Mouse (Mus musculus): ENCODE measurements around the gene Galnt7.

The Galnt7 gene

GRCm38 (mm10) chr8:57652456-57653055 is at the start of gene Galnt7:
Gene Galnt7, minus strand, starts transcription at chr8:57653032.
- CTCF ChIA-PET: interaction anchor here (1.1 kb wide), 1 partner anchor 78 kb away, joined by 3 read pairs; no protein-coding TSS in a partner anchor

DNA sequence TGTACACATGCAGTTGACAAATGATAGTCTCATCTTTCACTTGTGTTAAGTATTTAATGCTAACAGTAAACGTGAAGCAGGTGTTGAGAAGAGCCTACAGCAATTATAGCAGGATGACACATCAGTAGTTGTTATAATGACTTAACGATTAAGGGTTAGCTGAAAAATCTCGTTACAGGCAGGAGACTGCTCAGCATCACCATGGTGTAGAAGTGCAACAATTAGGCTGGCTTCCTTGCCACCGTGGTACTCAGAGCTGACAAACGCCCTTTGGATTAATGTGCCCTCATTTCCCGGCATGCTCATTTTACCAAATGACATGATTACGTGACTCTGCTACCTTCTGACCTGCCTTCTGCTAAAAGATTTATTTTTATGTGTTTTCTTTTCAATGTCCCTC is 35.8 kb upstream of the Galnt7 start:
- CTCF ChIA-PET: no interaction called here

DNA sequence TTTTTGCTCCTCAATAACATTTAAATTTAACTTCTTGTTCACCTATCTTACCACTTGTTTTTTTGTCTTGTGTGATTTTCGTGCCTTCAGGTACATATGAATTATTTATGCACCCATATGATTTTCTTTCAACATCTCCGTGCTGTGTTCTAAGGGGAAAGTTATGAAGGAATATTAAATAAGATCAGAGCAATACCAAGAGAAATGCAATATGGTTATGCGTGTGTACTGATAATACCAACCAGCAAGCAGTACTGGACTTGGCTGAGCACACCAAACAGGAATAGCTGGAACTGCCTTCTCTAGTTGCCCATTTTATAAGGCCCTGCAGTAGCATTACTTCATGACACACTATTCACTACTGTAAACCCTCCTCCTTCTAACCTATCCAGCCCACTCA is 33.0 kb upstream of the Galnt7 start:
- CTCF ChIA-PET: no interaction called here

- CTCF ChIA-PET: no interaction called here
These were observed 27.2 kb upstream of the Galnt7 start for GRCm38 (mm10) chr8:57680044-57680443.

DNA sequence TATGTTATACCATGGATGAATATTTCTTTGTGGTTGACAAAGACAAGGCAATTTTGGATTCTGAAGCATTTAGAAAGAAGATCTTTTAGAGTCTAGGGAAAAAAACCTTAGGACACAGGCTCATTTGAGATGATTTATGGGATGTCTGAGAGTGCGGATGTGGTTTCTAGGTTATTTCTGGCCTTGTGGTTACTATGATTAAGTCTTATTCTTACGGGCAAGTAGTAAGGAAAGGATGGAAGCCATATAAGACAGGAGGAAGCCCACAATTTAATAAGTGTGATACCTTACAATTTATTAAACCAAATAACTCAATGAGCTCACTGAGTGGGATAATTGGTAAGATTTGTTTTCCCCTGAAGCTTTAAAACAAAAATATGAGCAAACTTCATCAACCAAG is 11.3 kb upstream of the Galnt7 start:
- CTCF ChIA-PET: interaction anchor here (0.6 kb wide), 1 partner anchor 10 kb away, joined by 4 read pairs; no protein-coding TSS in a partner anchor

- CTCF ChIA-PET: no interaction called here
These were observed 7.2 kb upstream of the Galnt7 start for GRCm38 (mm10) chr8:57660019-57660418.

- CTCF ChIA-PET: no interaction called here
These were observed 3.6 kb upstream of the Galnt7 start for GRCm38 (mm10) chr8:57656446-57656845.

- CTCF ChIA-PET: interaction anchor here (0.7 kb wide), 1 partner anchor 10 kb away, joined by 4 read pairs; no protein-coding TSS in a partner anchor
These were observed 1.3 kb upstream of the Galnt7 start for GRCm38 (mm10) chr8:57654146-57654545.

GRCm38 (mm10) chr8:57653768-57654125 is 915 bp upstream of the Galnt7 start:
- CTCF ChIA-PET: interaction anchor here (0.7 kb wide), 1 partner anchor 10 kb away, joined by 4 read pairs; no protein-coding TSS in a partner anchor

DNA sequence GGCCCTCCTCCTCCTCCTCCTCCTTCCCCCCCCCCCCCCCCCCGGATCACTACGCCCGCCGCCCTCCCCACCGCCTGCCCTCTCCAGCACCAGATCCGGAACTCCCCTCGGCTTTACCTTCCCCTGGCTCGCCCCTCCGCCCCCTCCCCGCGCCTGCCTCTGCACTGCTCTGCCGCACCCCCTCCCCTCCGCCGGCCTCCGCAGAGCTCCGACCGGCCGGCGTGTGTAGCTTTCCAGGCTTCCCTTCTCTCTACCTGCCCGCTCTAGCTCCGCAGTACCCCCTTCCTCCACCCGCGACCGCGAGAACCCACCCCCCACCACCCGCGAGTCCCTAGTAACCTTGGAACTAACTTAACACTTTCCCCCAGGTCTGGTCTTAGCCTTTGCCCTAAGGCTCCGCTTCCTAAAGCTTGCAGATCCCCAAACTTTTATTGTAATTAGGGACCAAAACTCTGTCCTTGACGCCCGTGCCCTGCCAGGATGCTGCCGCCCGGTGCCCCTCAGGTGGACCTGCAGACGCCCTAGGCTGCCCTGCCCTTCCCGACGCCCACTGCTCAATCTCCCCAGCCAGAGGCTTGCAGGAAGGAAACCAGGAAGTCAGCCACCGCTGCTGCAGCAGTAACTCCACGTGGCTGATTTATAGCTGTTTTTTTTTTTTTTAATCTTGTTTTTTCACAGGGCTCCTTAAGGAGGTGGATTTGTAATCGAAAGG is 380 bp upstream of the Galnt7 start:
- CTCF ChIA-PET: interaction anchor here (0.5 to 1.1 kb wide), 2 partner anchors 78 to 169 kb away, joined by 3 read pairs; no protein-coding TSS in a partner anchor

GRCm38 (mm10) chr8:57651689-57652455 is 960 bp downstream of the Galnt7 start:
- CTCF ChIA-PET: no interaction called here

DNA sequence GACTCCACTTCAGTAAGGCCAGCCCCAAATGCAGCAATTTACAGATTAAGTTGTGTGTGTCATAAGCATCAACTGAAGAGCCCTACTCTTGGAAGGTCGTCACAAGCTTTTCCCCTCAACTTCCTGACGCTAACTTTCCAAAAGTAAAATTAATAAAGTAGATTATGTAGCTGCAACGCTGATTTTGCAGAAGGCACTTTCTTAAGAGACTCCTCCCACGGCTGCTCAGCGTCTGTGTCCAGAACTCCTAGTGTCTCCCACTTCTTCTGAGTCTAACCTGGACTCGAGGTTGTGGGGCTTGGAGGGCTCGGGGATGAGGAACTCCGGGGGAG is 1.5 kb downstream of the Galnt7 start:
- CTCF ChIA-PET: no interaction called here

- CTCF ChIA-PET: no interaction called here
These were observed 2.6 kb downstream of the Galnt7 start for GRCm38 (mm10) chr8:57650216-57650615.

GRCm38 (mm10) chr8:57647566-57647965 is 5.3 kb downstream of the Galnt7 start:
- CTCF ChIA-PET: no interaction called here

GRCm38 (mm10) chr8:57644281-57644680 is 8.6 kb downstream of the Galnt7 start:
- CTCF ChIA-PET: no interaction called here

DNA sequence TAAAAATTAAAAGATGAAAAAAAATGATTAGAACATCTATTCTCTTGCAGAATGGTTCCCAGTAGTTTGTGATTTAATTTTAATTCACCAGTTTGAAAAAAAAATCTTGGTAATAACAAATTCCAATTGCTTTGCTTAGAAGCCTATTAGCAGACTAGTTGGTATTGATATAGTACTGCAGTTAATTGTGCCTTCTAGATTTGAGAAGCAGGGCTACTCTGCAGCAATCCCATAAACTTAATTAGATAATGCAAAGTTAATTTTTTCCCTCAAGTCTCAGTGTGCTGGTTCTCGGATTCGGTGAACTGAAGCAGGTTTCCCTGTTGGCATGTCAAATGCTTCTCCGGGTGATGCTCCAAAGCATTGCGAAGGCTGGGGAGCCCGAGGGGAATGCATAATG is 10.1 kb downstream of the Galnt7 start:
- CTCF ChIA-PET: interaction anchor here (0.6 kb wide), 1 partner anchor 90 kb away, joined by 3 read pairs; no protein-coding TSS in a partner anchor

DNA sequence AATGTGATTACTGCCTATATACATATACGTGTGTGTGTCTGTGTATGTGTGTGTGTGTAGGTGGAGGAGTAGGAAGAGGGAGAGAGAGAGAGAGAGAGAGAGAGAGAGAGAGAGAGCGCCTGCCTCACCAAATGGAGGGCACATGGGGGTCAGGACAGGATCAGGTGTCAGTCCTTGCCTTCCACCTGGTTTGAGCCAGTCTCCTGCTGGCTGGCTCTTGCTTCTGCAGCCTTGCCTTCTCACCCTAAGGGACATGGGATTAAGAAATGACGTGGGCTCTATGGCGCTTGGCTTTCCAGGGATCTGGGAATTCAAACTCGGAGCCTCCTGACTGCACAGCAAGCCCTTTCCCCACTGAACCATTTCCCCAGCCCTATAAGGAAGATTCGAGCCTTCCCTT is 13.9 kb downstream of the Galnt7 start:
- CTCF ChIA-PET: no interaction called here

- CTCF ChIA-PET: no interaction called here
These were observed 15.1 kb downstream of the Galnt7 start for GRCm38 (mm10) chr8:57637599-57638280.

- CTCF ChIA-PET: no interaction called here
These were observed 16.1 kb downstream of the Galnt7 start for GRCm38 (mm10) chr8:57636698-57637097.

DNA sequence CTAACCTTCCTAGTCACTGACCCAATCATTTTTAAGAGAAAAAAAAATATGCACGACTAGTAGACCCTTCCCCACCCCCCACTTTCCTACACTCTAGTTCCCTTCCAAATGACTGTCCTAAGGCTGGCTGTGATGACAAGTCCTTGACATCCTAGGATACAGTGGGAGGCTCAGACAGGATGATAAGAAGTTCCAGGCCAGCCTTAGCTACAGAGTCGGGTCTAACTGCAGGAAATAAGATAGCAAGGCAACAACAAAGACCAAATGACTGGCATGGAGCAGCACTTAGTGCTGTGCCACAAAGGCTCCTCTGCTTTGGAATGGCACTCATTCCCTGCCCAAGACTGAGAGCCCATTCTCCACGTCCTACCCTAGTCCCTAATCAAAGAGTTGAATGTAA is 16.6 kb downstream of the Galnt7 start:
- CTCF ChIA-PET: no interaction called here

DNA sequence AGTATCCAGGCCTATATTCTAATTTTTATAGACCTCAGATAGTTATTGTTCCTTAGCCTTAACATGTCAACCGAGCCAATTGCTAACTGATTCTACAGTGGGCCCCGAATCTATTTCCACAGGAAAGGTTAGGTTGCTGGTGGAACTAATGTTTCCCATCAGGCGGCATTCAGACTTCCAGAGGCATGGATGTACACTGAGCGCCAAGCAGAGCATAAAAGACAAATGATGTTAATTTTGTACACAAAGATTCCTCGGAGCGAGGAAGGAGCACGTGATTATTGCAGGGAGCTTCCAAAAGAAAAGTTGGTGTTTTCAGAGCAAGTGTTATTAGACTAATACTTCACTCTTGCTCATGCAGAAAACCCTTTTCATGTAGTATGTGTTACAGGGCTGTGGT is 21.1 kb downstream of the Galnt7 start:
- CTCF ChIA-PET: no interaction called here

DNA sequence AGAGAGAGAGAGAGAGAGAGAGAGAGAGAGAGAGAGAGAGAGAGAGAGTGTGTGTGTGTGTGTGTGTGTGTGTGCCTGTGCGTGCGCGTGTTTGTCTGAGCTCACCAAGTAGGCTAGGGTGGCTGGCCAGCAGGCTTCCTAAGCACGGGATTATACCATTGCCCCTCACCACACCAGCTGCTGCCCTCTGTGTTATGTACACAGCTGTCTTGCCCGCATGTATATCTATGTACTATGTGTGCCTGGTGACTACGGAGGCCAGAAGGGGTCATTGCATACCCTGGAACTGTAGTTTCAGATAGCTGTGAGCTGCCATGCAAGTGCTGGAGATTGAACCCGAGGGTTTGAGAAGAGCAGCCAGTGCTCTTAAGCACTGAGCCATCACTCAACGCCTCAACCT is 22.7 kb downstream of the Galnt7 start:
- CTCF ChIA-PET: interaction anchor here (0.7 kb wide), 1 partner anchor 101 kb away, joined by 6 read pairs; no protein-coding TSS in a partner anchor
